Mouse (Mus musculus): Measurements from ENCODE around the gene Cluap1. TPM values are rescaled to one million over a fixed set of nuclear protein-coding genes. Genes with fewer than 3 reads are reported as not detected.

The Cluap1 gene
- polyA plus RNA-seq, 1 experiment: 1.1 TPM

- H3K4me1 ChIP-seq (ENCODE audit: control insufficient read depth): peaks cover 18% of the 10 kb centered on the region
- no peaks in the 10 kb centered on the region for H3K27me3 ChIP-seq (ENCODE audit: control insufficient read depth)
- no peaks in the 10 kb centered on the region for H3K9me3 ChIP-seq (ENCODE audit: control insufficient read depth, low read length)
- TF ChIP-seq GATA1 (IDR thresholded peaks at IDR 0.05; ENCODE audit: low read length): no peak
- peaks cover 33% of the 10 kb centered on the region for H3K36me3 ChIP-seq (ENCODE audit: control insufficient read depth)
- H3K4me3 ChIP-seq (replicated peaks): no peak overlapping the region
These were observed 67.1 kb downstream of the Cluap1 start for GRCm38 (mm10) chr16:3975658-3976057.

- H3K36me3 ChIP-seq (ENCODE audit: control insufficient read depth): peaks cover 39% of the 10 kb centered on the region
- H3K4me3 ChIP-seq (replicated peaks): no peak within 1 kb of the TSS
- TF ChIP-seq GATA1 (IDR thresholded peaks at IDR 0.05; ENCODE audit: low read length) (no peak), TAL1 (IDR thresholded peaks at IDR 0.05; ENCODE audit: low read length) (no peak)
- no peaks in the 10 kb centered on the region for H3K9me3 ChIP-seq (ENCODE audit: control insufficient read depth, low read length)
- H3K27me3 ChIP-seq (ENCODE audit: control insufficient read depth): no peaks in the 10 kb centered on the region
- H3K4me1 ChIP-seq (ENCODE audit: control insufficient read depth): peaks cover 18% of the 10 kb centered on the region
These were observed 67.7 kb downstream of the Cluap1 start, which contains the start of gene Nlrc3 for GRCm38 (mm10) chr16:3976251-3976671. Nlrc3 (minus strand) TSS chr16:3976632.

DNA sequence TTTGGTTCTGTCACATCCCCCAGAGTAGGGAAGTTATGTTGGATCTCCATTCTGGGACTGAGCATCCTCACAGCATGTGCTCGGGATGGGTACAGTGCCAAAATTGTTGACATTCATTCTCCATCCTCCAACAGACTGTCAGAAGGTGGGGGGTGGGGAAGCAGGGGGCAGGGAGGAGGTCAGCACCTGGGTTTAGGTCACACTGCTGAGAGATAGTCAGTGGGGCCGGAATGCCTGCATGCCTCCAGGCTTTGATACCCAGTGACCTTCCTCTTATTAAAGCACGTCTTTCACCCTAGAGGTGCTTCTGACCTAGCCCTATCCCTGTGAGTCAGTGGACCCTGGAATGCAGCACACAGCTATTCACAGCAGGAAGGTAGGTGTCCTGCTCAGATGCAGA is 68.1 kb downstream of the Cluap1 start:
- Histone ChIP-seq H3K9me3 (ENCODE audit: control insufficient read depth, low read length) (no peaks in the 10 kb centered on the region), H3K36me3 (ENCODE audit: control insufficient read depth) (peaks cover 43% of the 10 kb centered on the region), H3K27me3 (ENCODE audit: control insufficient read depth) (no peaks in the 10 kb centered on the region), H3K4me1 (ENCODE audit: control insufficient read depth) (peaks cover 18% of the 10 kb centered on the region), H3K4me3 (replicated peaks) (no peak overlapping the region)
- no peak for TF ChIP-seq GATA1 (IDR thresholded peaks at IDR 0.05; ENCODE audit: low read length)
- no peak for TF ChIP-seq TAL1 (IDR thresholded peaks at IDR 0.05; ENCODE audit: low read length)

DNA sequence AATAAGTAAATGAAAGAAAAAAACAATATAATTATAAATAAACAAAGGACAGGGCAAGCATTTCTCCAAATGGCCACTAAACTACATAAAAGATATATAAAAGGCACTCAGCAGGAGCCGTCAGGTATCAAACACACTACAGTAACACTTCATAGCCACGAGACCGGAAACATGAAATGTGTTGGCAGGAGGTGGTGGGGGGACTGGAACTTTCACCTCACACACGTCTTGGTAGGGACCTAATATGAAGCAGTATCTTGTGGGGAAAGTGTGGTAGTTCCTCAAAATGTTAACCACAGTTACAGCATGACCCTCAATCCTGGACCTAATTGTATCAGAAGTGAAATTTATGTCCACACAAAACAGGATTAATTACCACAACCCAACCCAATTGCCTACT is 73.6 kb downstream of the Cluap1 start:
- TF ChIP-seq GATA1 (IDR thresholded peaks at IDR 0.05; ENCODE audit: low read length) (no peak), TAL1 (IDR thresholded peaks at IDR 0.05; ENCODE audit: low read length) (no peak)
- Histone ChIP-seq H3K4me3 (replicated peaks) (no peak overlapping the region), H3K27me3 (ENCODE audit: control insufficient read depth) (no peaks in the 10 kb centered on the region), H3K9me3 (ENCODE audit: control insufficient read depth, low read length) (no peaks in the 10 kb centered on the region), H3K36me3 (ENCODE audit: control insufficient read depth) (peaks cover 98% of the 10 kb centered on the region), H3K4me1 (ENCODE audit: control insufficient read depth) (no peaks in the 10 kb centered on the region; the same call in 1 of the 2 replicates)

DNA sequence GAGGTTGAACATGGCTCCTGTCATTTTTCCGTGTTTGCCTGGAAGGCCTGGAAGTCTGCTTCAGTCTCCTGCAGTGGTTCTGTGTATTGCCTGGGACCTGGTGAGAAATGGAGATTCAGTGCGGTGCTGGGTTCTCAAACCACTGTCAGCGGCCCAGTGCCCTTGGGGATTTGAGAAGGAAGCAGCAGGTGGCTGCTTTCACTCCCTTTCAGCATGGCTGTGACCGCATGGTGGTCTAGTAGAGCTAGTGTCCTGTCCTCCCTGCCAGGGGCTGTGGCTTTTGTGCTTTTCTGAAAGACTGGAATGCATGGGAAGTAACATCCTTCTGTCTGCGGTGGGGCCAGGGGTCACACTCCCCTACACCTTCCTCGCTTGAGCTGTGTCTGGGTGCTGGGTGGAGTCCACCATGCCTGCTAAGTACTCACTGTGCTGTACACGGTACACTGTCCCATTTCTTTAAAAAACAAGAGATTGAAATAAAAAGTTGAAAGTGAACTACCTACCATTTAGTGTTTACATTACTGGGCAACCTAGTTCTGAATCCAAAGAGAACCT is 74.6 kb downstream of the Cluap1 start:
- Histone ChIP-seq H3K27me3 (ENCODE audit: control insufficient read depth) (no peaks in the 10 kb centered on the region), H3K36me3 (ENCODE audit: control insufficient read depth) (peaks cover 99% of the 10 kb centered on the region), H3K4me1 (ENCODE audit: control insufficient read depth) (no peaks in the 10 kb centered on the region), H3K4me3 (replicated peaks) (no peak overlapping the region), H3K9me3 (ENCODE audit: control insufficient read depth, low read length) (no peaks in the 10 kb centered on the region)
- TF ChIP-seq GATA1 (IDR thresholded peaks at IDR 0.05; ENCODE audit: low read length) (no peak), TAL1 (IDR thresholded peaks at IDR 0.05; ENCODE audit: low read length) (no peak)

DNA sequence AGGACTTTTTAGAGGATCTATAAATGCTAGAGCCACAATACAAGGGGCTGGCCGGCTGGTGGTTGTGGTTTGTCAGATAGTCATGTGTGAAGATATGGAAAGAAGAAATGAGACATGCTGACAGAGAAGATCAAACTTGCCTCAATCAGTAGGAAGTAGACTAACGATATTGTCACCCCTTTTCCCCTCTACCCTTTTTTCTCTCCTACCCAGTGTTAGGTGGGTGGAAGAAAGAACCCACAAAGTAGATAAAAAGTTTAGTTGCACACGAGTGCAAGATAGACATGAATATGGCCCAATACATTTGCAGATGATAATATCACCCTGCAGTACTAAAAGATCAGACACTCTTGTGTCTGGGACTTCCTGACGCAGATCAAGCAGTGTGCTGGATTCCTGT is 79.8 kb downstream of the Cluap1 start:
- Histone ChIP-seq H3K36me3 (ENCODE audit: control insufficient read depth) (peaks cover 97% of the 10 kb centered on the region), H3K4me3 (replicated peaks) (no peak overlapping the region), H3K9me3 (ENCODE audit: control insufficient read depth, low read length) (no peaks in the 10 kb centered on the region), H3K27me3 (ENCODE audit: control insufficient read depth) (no peaks in the 10 kb centered on the region), H3K4me1 (ENCODE audit: control insufficient read depth) (no peaks in the 10 kb centered on the region)
- TF ChIP-seq GATA1 (IDR thresholded peaks at IDR 0.05; ENCODE audit: low read length) (no peak), TAL1 (IDR thresholded peaks at IDR 0.05; ENCODE audit: low read length) (no peak)

Other genes with a start within 250 kb of the Cluap1 start
- not detected in 2 replicates for gene Mefv, start 190.7 kb upstream of the Cluap1 start, polyA plus RNA-seq (2012)
- gene Zfp263, start 164.7 kb upstream of the Cluap1 start, polyA plus RNA-seq (2012): 0.17 and 0.25 TPM in 2 replicates
- gene Olfr15, start 77.9 kb upstream of the Cluap1 start, polyA plus RNA-seq (2012): not detected in 2 replicates
- 0.02 TPM in 1 of 2 replicates, not detected in the other for gene Zfp174, start 61.5 kb upstream of the Cluap1 start, polyA plus RNA-seq (2012)
- 1.6 and 2.1 TPM in 2 replicates for gene Naa60, start 36.4 kb upstream of the Cluap1 start, polyA plus RNA-seq (2012)
- gene Zfp597, start 24.2 kb upstream of the Cluap1 start, polyA plus RNA-seq (2012): 0.09 TPM in 1 of 2 replicates, not detected in the other
- not detected in 2 replicates for gene Gm20695, start 24.2 kb upstream of the Cluap1 start, polyA plus RNA-seq (2012)
- gene 1700037C18Rik, start 112 bp upstream of the Cluap1 start, polyA plus RNA-seq (2012): 0.76 and 1.4 TPM in 2 replicates
- gene Nlrc3, start 67.8 kb downstream of the Cluap1 start, polyA plus RNA-seq (2012): not detected in 2 replicates
- gene Slx4, start 95.0 kb downstream of the Cluap1 start, polyA plus RNA-seq (2012): 2.9 and 3.9 TPM in 2 replicates
- not detected in 2 replicates for gene Dnase1, start 128.1 kb downstream of the Cluap1 start, polyA plus RNA-seq (2012)
- 18.1 and 22.1 TPM in 2 replicates for gene Trap1, start 169.0 kb downstream of the Cluap1 start, polyA plus RNA-seq (2012)